Mouse (Mus musculus) spleen, postnatal 14 days (tissue): ENCODE data around the gene Boc.

Experiments used
- DNase-seq, 2 experiments: peaks; one replicate each; pipeline ENCODE4 v3.0.0; 2021 to 2022; ENCODE audit warnings: low spot score in 2 of 2

Boc gene

GRCm38 (mm10) chr16:44527218-44527905 is 31.3 kb downstream of the Boc start:
- no peak for DNase-seq

GRCm38 (mm10) chr16:44526689-44527088 is 32.0 kb downstream of the Boc start:
- DNase-seq, result no peak

GRCm38 (mm10) chr16:44526044-44526443 is 32.7 kb downstream of the Boc start:
- no peak for DNase-seq

- DNase-seq, result no peak
These were observed 35.1 kb downstream of the Boc start for GRCm38 (mm10) chr16:44523595-44523994.

- no peak for DNase-seq
These were observed 42.2 kb downstream of the Boc start for GRCm38 (mm10) chr16:44516498-44516897.

GRCm38 (mm10) chr16:44510521-44511213 is 48.0 kb downstream of the Boc start:
- DNase-seq, result no peak

- no peak for DNase-seq
These were observed 49.0 kb downstream of the Boc start for GRCm38 (mm10) chr16:44509458-44510344.

- no peak for DNase-seq
These were observed 49.9 kb downstream of the Boc start for GRCm38 (mm10) chr16:44508772-44509171.

- no peak for DNase-seq
These were observed 50.7 kb downstream of the Boc start for GRCm38 (mm10) chr16:44508025-44508424.

GRCm38 (mm10) chr16:44507027-44507929 is 51.4 kb downstream of the Boc start:
- no peak for DNase-seq

GRCm38 (mm10) chr16:44505243-44505642 is 53.5 kb downstream of the Boc start:
- DNase-seq, result no peak

GRCm38 (mm10) chr16:44502895-44503575 is 55.7 kb downstream of the Boc start:
- no peak for DNase-seq

- DNase-seq, result no peak
These were observed 56.4 kb downstream of the Boc start for GRCm38 (mm10) chr16:44502325-44502724.

- DNase-seq, result no peak
These were observed 56.9 kb downstream of the Boc start for GRCm38 (mm10) chr16:44501783-44502182.

GRCm38 (mm10) chr16:44498447-44498846 is 60.2 kb downstream of the Boc start:
- no peak for DNase-seq

GRCm38 (mm10) chr16:44496971-44497464 is 61.7 kb downstream of the Boc start:
- no peak for DNase-seq

GRCm38 (mm10) chr16:44494441-44495108 is 64.1 kb downstream of the Boc start:
- no peak for DNase-seq

GRCm38 (mm10) chr16:44493868-44494267 is 64.8 kb downstream of the Boc start:
- DNase-seq, result no peak

GRCm38 (mm10) chr16:44492706-44493105 is 66.0 kb downstream of the Boc start:
- DNase-seq, result no peak

GRCm38 (mm10) chr16:44492151-44492550 is 66.5 kb downstream of the Boc start:
- DNase-seq, result no peak
